Mouse (Mus musculus) heart, embryonic 14.5 days (tissue): ENCODE results near the gene Ceacam20. TPM values are rescaled to one million over a fixed set of nuclear protein-coding genes. Genes with fewer than 3 reads are reported as not detected.
"Not testable (repeated sequence)": the region's sequence is repeated elsewhere in the genome, so short reads cannot be mapped to it uniquely, and the experiment has no call there.

Experiments used
- ATAC-seq: fragments of 200-750 bp; cut with Nextera tagmentation; 2 replicates; pipeline ENCODE4 v1.8.0; 2017; ENCODE audit warnings: low read depth, moderate TSS enrichment; ENCODE audit not compliant: insufficient number of reproducible peaks, insufficient read depth, low FRiP score
- H3K27ac ChIP-seq, 2 experiments: fragments of 200-500 bp in 1 of 2; fragments of 300-500 bp in 1 of 2; sonication (generic) in 1 of 2; replicated peaks in 1 of 2; 2 replicates each; pipeline ENCODE4 v1.5.1; 2012 to 2014; ENCODE audit warnings: low read depth in 2 of 2, low read length in 2 of 2, control low read depth in 1 of 2, mild to moderate bottlenecking in 1 of 2, mixed read lengths in 1 of 2; ENCODE audit not compliant: control insufficient read depth in 1 of 2, insufficient read depth in 1 of 2
- H3K27me3 ChIP-seq: fragments of 300-500 bp; sonication (generic); 2 replicates; pipeline ENCODE4 v1.6.1; 2014; ENCODE audit warnings: mild to moderate bottlenecking, low read length, control low read depth; ENCODE audit not compliant: control insufficient read depth, insufficient read depth
- H3K36me3 ChIP-seq: fragments of 300-500 bp; sonication (generic); 2 replicates; pipeline ENCODE4 v1.6.1; 2014; ENCODE audit warnings: mild to moderate bottlenecking, control low read depth, low read length, mixed read lengths; ENCODE audit not compliant: control insufficient read depth, insufficient read depth
- H3K4me1 ChIP-seq, 2 experiments: fragments of 200-500 bp in 1 of 2; fragments of 300-500 bp in 1 of 2; sonication (generic) in 1 of 2; 2 replicates each; pipeline ENCODE4 v1.6.1; 2012 to 2014; ENCODE audit warnings: low read length in 2 of 2, control low read depth in 1 of 2, mixed read lengths in 1 of 2; ENCODE audit not compliant: control insufficient read depth in 2 of 2, insufficient read depth in 2 of 2
- H3K4me2 ChIP-seq: fragments of 300-500 bp; sonication (generic); 2 replicates; pipeline ENCODE4 v1.6.1; 2014; ENCODE audit warnings: mild to moderate bottlenecking, low read length
- H3K4me3 ChIP-seq, 2 experiments: fragments of 200-500 bp in 1 of 2; fragments of 300-500 bp in 1 of 2; sonication (generic) in 1 of 2; 2 replicates each; pipeline ENCODE4 v1.5.1; 2012 to 2014; ENCODE audit warnings: low read length in 2 of 2, mild to moderate bottlenecking in 2 of 2, control low read depth in 1 of 2, low read depth in 1 of 2, moderate library complexity in 1 of 2; ENCODE audit not compliant: control insufficient read depth in 1 of 2, insufficient read depth in 1 of 2
- H3K9ac ChIP-seq: fragments of 300-500 bp; sonication (generic); 2 replicates; pipeline ENCODE4 v1.6.1; 2014; ENCODE audit warnings: mild to moderate bottlenecking, low read length
- H3K9me3 ChIP-seq: fragments of 300-500 bp; sonication (generic); 2 replicates; pipeline ENCODE4 v1.6.1; 2016; ENCODE audit warnings: low read length, control low read depth; ENCODE audit not compliant: control insufficient read depth
- WGBS: fragments of 180-500 bp; shearing (Covaris S2); extraction: QIAGEN DNeasy Blood & Tissue Kit; methylation state at CpG from one replicate; pipeline ENCODE4 v1.1.7; 2014; 5-methylcytosine and 5-hydroxymethylcytosine counted together
- polyA plus RNA-seq: library from polyadenylated mRNA; unstranded; fragments of >200 nt; fragmentation: Nextera tagmentation; extraction: Ambion mirVana; gene quantifications from 2 replicates; pipeline ENCODE4 v1.2.1, GENCODE M21; 2014

The Ceacam20 gene
- polyA plus RNA-seq, 1 experiment from 2014 or later: not detected

DNA sequence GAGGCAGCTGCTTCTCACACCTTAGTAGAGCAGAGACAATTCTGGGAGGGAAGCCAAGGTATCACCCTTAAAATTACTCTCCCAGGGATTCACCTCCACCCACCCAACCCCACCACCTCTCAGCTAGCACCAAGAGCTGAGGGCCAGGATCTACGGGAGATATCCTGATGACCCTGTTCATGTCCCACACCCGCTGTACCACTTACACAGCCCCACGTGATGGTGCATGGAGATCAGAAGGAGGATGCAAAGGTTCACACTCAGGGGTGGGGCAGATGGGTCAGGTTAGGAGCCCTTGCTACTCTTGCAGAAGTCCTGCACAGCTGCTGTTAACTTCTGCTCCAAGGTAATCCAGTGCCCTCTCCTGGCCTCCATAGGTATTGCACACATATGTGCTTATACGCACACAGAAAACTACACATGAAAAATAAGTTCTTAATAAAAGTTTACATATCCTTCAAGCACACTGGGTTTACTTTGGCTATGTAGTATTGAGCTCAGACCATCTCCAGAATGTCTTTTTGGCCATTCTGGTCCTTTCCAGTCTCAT is 4.4 kb downstream of the Ceacam20 start:
- peaks cover 9% of the 10 kb centered on the region; the same call in 1 of the 2 replicates for H3K9me3 ChIP-seq
- H3K27ac ChIP-seq: no peak overlapping the region
- H3K36me3 ChIP-seq: no peaks in the 10 kb centered on the region
- H3K27me3 ChIP-seq: no peaks in the 10 kb centered on the region
- H3K9ac ChIP-seq: no peak overlapping the region
- 89% methylated on average over 4 of the region's 4 CpGs for WGBS
- no peak overlapping the region for H3K4me2 ChIP-seq
- no peak overlapping the region for H3K4me3 ChIP-seq
- no peak for ATAC-seq
- H3K4me1 ChIP-seq: no peaks in the 10 kb centered on the region

DNA sequence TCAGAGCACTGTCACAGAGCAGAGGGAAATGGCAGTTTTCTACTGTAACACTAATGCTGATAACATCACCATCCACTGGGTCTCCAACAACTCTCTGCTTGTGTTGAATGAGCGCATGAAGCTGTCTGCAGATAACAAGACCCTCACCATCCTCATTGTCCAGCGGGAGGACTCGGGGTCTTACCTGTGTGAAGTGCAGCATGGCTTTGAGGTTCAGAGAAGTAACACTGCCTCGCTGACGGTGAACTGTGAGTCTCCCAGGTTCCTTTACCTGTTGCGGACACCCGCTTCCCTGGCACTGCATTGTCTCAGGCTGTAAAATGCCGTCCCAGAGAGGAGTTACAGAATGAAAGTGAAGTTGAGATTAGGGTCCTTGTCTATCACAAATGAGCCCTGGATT is 5.0 kb downstream of the Ceacam20 start:
- H3K9ac ChIP-seq: no peak overlapping the region
- no peaks in the 10 kb centered on the region for H3K36me3 ChIP-seq
- ATAC-seq: no peak
- H3K27ac ChIP-seq: no peak overlapping the region
- no peak overlapping the region for H3K4me3 ChIP-seq
- peaks cover 9% of the 10 kb centered on the region; the same call in 1 of the 2 replicates for H3K9me3 ChIP-seq
- 86% methylated on average over 8 of the region's 8 CpGs for WGBS
- H3K4me1 ChIP-seq: no peaks in the 10 kb centered on the region
- H3K4me2 ChIP-seq: no peak overlapping the region
- H3K27me3 ChIP-seq: no peaks in the 10 kb centered on the region

DNA sequence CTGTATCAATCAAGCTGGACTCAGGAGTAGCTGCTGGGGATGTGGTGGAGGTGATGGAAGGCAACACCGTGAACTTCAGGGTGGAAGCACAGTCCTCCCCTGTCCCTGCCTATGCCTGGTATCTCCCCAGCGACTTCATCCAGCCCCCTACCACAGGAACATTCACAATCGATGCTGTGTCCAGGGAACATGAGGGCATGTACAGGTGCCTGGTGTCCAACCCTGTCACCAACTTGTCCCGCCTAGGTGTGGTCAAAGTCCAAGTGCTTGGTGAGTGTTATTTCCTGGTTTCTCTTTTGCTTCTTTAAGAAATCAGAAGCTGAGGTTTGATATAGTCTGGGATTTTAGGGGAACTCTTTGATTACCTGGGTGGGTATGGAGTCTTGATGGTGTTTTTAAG is 6.3 kb downstream of the Ceacam20 start:
- H3K4me1 ChIP-seq: no peaks in the 10 kb centered on the region
- no peak overlapping the region for H3K4me2 ChIP-seq
- peaks cover 9% of the 10 kb centered on the region; the same call in 1 of the 2 replicates for H3K9me3 ChIP-seq
- no peak overlapping the region for H3K9ac ChIP-seq
- H3K4me3 ChIP-seq: no peak overlapping the region
- no peak overlapping the region for H3K27ac ChIP-seq
- ATAC-seq: no peak
- 76% methylated on average over 4 of the region's 4 CpGs for WGBS
- H3K27me3 ChIP-seq: no peaks in the 10 kb centered on the region
- no peaks in the 10 kb centered on the region for H3K36me3 ChIP-seq

DNA sequence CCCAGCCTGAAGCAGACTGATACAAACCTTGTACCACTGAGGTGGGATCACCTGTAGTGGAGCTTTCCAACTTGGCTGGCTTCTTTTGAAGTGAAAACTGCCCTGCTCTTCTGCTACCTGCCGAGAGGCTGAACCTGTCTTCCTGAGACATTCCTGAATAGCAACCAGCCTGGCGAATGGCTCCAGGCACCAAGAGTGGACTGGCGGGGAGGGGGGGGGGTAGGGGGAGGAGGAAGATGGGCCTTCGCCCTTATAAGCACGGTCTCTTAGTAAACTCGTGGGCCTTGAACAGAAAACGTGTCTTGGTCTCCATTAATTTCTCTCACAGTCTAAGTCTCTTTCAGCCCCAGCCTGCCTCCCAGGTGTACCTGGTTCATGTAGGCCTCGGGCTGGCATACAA is 26.0 kb downstream of the Ceacam20 start, which contains the start of gene Nlrp9b:
Gene Nlrp9b (plus strand): TSS at position 301 of the 400 bp plus-strand sequence.
- H3K27me3 ChIP-seq: not testable (repeated sequence)

DNA sequence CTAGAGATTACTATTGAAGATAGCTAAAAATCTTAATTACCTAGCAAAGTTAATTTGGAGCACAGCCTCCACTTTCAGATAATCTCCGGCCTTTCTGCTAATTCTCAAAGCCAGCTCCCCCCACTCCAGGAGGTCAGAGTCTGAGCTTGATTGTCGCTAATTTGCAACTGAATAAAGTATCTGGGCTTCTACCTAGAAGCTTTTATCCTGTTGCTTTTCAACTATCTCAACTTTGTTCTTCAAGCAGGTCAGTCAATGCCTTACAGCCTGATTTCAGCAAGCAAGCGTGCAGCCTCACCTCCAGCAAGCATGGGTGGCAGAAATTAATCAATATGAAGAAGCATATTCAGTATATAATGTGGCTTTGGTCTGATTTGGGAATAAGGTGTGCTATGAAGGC is 31.5 kb downstream of the Ceacam20 start:
- 59% methylated on average over 3 of the region's 3 CpGs for WGBS
- H3K9ac ChIP-seq, H3K27ac ChIP-seq, H3K36me3 ChIP-seq, H3K4me3 ChIP-seq, ATAC-seq, H3K27me3 ChIP-seq, H3K4me1 ChIP-seq, H3K4me2 ChIP-seq, H3K9me3 ChIP-seq: not testable (repeated sequence)

More for the DNA sequence above, 26.0 kb downstream of the Ceacam20 start, which contains the start of gene Nlrp9b:
- WGBS: 56% methylated on average over 8 of the region's 8 CpGs
- ATAC-seq, H3K4me1 ChIP-seq, H3K9me3 ChIP-seq, H3K9ac ChIP-seq, H3K4me2 ChIP-seq, H3K36me3 ChIP-seq, H3K4me3 ChIP-seq, H3K27ac ChIP-seq: not testable (repeated sequence)

DNA sequence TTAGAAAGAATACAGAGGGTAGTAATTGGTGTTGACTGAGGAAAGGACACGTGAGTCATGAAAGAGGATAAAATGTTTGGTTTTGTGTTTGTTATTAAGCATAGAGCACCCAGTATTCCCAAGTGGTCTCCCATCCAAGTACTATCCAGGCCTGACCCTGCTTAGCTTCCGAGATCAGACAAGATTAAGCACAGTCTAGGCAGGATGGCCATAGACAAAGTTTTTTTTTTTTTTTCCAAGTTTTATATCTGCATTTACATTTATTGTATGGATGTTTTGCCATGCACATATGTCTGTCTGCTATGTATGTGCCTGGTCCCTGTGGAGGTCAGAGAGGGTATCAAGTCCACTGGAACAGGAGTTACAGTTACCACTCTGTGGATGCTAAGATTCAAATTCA is 44.8 kb downstream of the Ceacam20 start:
- Histone ChIP-seq H3K9ac (no peak overlapping the region), H3K4me1 (no peaks in the 10 kb centered on the region), H3K27ac (no peak overlapping the region), H3K9me3 (no peaks in the 10 kb centered on the region; the same call in 1 of the 2 replicates), H3K4me2 (no peak overlapping the region), H3K36me3 (no peaks in the 10 kb centered on the region), H3K27me3 (no peaks in the 10 kb centered on the region), H3K4me3 (no peak overlapping the region)
- 59% methylated on average over 2 of the region's 2 CpGs for WGBS
- ATAC-seq: no peak

Other genes with a start within 250 kb of the Ceacam20 start
- gene Tomm40, start 250.0 kb upstream of the Ceacam20 start, polyA plus RNA-seq: 130 and 135 TPM in 2 replicates
- 63.4 and 68.4 TPM in 2 replicates for gene Nectin2, start 214.9 kb upstream of the Ceacam20 start, polyA plus RNA-seq
- gene Bcam, start 194.4 kb upstream of the Ceacam20 start, polyA plus RNA-seq: 293 and 321 TPM in 2 replicates
- gene Cblc, start 168.6 kb upstream of the Ceacam20 start, polyA plus RNA-seq: 0.53 TPM in 1 of 2 replicates, not detected in the other
- gene Bcl3, start 142.6 kb upstream of the Ceacam20 start, polyA plus RNA-seq: 1.7 and 2.0 TPM in 2 replicates
- gene Gm19345, start 113.4 kb upstream of the Ceacam20 start, polyA plus RNA-seq: not detected in 2 replicates
- not detected in 2 replicates for gene Ceacam16, start 104.1 kb upstream of the Ceacam20 start, polyA plus RNA-seq
- gene Ceacam19, start 77.4 kb upstream of the Ceacam20 start, polyA plus RNA-seq: not detected in 2 replicates
- gene Pvr, start 44.3 kb upstream of the Ceacam20 start, polyA plus RNA-seq: 12.7 and 12.9 TPM in 2 replicates
- 1.3 and 1.8 TPM in 2 replicates for gene Igsf23, start 14.7 kb upstream of the Ceacam20 start, polyA plus RNA-seq
- gene Nlrp9b, start 26.1 kb downstream of the Ceacam20 start, polyA plus RNA-seq: not detected in 2 replicates
- not detected in 2 replicates for gene Vmn1r91, start 134.3 kb downstream of the Ceacam20 start, polyA plus RNA-seq
- not detected in 2 replicates for gene Gm16442, start 157.2 kb downstream of the Ceacam20 start, polyA plus RNA-seq
- not detected in 2 replicates for gene Vmn1r93, start 173.7 kb downstream of the Ceacam20 start, polyA plus RNA-seq
- gene Vmn1r94, start 203.0 kb downstream of the Ceacam20 start, polyA plus RNA-seq: not detected in 2 replicates
- not detected in 2 replicates for gene Vmn1r95, start 228.3 kb downstream of the Ceacam20 start, polyA plus RNA-seq
- not detected in 2 replicates for gene Gm6164, start 240.2 kb downstream of the Ceacam20 start, polyA plus RNA-seq